Comparison of ENCODE assay signal across 13 mouse cellular contexts in the genomic region with DNA sequence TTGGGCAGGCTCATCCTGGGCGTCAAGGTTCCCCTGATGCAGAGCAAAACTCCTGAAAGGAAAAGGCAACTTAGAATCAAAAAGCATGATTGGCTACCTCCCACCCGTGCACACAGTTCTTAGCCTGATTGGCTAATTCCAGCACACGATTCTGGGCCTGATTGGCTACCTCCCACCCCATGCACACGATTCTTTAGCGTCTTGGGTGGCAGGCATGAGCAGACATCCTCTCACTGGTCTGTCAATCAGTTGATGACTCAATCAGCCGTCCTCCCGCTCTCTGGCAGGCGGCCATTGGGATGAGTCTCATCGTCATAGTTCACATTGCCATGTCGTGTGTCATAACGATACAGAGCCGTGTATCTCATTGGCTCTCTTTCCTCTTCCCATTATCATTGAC. TPM values are rescaled to one million over a fixed set of nuclear protein-coding genes. Genes with fewer than 3 reads are reported as not detected.
DNase-seq lines count a peak whose midpoint lies in the region; ATAC-seq and TF ChIP-seq lines count a peak whose summit lies in the region.
"Had no signal": no experiment of that assay in that cellular context is flagged by ENCODE, and none has a peak within 500 bp of the region (broad histone marks: within the 10 kb centered on the region; RNA-seq: fewer than 3 reads in every experiment).

No protein-coding gene starts in this region.

- TF ChIP-seq EP300 in heart, postnatal 0 days (IDR thresholded peaks at IDR 0.05; ENCODE audit: low read depth): no peak

- intact Hi-C loops in heart, postnatal 25 days (cut with DNase I): no loop called here

- TF ChIP-seq CTCF in heart, postnatal 0 days (IDR thresholded peaks at IDR 0.05; ENCODE audit: low read depth): no peak
- TF ChIP-seq CTCF in thymus, adult 2 months (IDR thresholded peaks at IDR 0.05; ENCODE audit: borderline replicate concordance, control insufficient read depth, extremely low read depth, insufficient read depth, low read length, poor library complexity): no peak

- no peak overlapping the region for H3K4me2 ChIP-seq in heart, postnatal 0 days (ENCODE audit: low read depth, low read length)
- H3K4me2 ChIP-seq in hindbrain, embryonic 16.5 days (ENCODE audit: low read length): peak overlapping the region; percentile 25
- H3K4me2 ChIP-seq: heart, embryonic 15.5 days; limb, embryonic 12.5 days; neural tube, embryonic 12.5 days had no signal

- H3K27me3 ChIP-seq in heart, postnatal 0 days (ENCODE audit: control insufficient read depth, insufficient read depth, low read length): no peaks in the 10 kb centered on the region
- H3K27me3 ChIP-seq in hindbrain, embryonic 16.5 days (replicated peaks; ENCODE audit: control insufficient read depth, insufficient read depth, low read length): no peaks in the 10 kb centered on the region
- H3K27me3 ChIP-seq in thymus, adult 2 months (ENCODE audit: control insufficient read depth, insufficient read depth, low read length): no peaks in the 10 kb centered on the region
- H3K27me3 ChIP-seq: heart, embryonic 15.5 days; neural tube, embryonic 12.5 days had no signal

- H3K36me3 ChIP-seq in heart, postnatal 0 days (replicated peaks; ENCODE audit: control insufficient read depth, insufficient read depth, low read length): no peaks in the 10 kb centered on the region
- H3K36me3 ChIP-seq in hindbrain, embryonic 16.5 days (ENCODE audit: control insufficient read depth, insufficient read depth, low read length): no peaks in the 10 kb centered on the region
- no peaks in the 10 kb centered on the region for H3K36me3 ChIP-seq in thymus, adult 2 months (ENCODE audit: control insufficient read depth, insufficient read depth, low read length)
- H3K36me3 ChIP-seq: heart, embryonic 15.5 days; limb, embryonic 12.5 days; neural tube, embryonic 12.5 days had no signal

- no peak overlapping the region for H3K9ac ChIP-seq in heart, postnatal 0 days (replicated peaks; ENCODE audit: low read depth, low read length)
- no peak overlapping the region; the same call in 1 of the 2 replicates for H3K9ac ChIP-seq in hindbrain, embryonic 16.5 days (ENCODE audit: low read depth, low read length)
- H3K9ac ChIP-seq: heart, embryonic 15.5 days; limb, embryonic 12.5 days; neural tube, embryonic 12.5 days had no signal

- no peak overlapping the region for H3K4me3 ChIP-seq in heart, postnatal 0 days (ENCODE audit: low read depth, low read length)
- H3K4me3 ChIP-seq in hindbrain, embryonic 16.5 days (ENCODE audit: low read length): no peak overlapping the region
- no peak overlapping the region for H3K4me3 ChIP-seq in thymus, adult 2 months (ENCODE audit: control insufficient read depth, insufficient read depth, low read length)
- H3K4me3 ChIP-seq: heart, embryonic 15.5 days; limb, embryonic 12.5 days; neural tube, embryonic 12.5 days had no signal

- no peak for DNase-seq in heart, postnatal 0 days (ENCODE audit: low spot score)
- no peak for DNase-seq in heart, postnatal 25 days (ENCODE audit: low spot score)
- DNase-seq in 416B (ENCODE audit: low read depth): peak; percentile 41
- peak; percentile 87 for DNase-seq in adrenal gland, postnatal 10 days
- no peak for DNase-seq in thymus, adult 2 months
- no peak for DNase-seq in frontal cortex, postnatal 10 days (ENCODE audit: low spot score in 2 of 2)
- DNase-seq in frontal cortex, postnatal 36 days (ENCODE audit: low spot score in 2 of 2): no peak

- no peaks in the 10 kb centered on the region for H3K9me3 ChIP-seq in heart, postnatal 0 days (replicated peaks; ENCODE audit: control insufficient read depth, low read length)
- no peaks in the 10 kb centered on the region for H3K9me3 ChIP-seq in hindbrain, embryonic 16.5 days (ENCODE audit: control insufficient read depth, low read length)
- H3K9me3 ChIP-seq: heart, embryonic 15.5 days; limb, embryonic 12.5 days; neural tube, embryonic 12.5 days had no signal

- peak overlapping the region; percentile 30; the same call in 1 of the 2 replicates for H3K27ac ChIP-seq in heart, postnatal 0 days (ENCODE audit: low read depth)
- no peak overlapping the region for H3K27ac ChIP-seq in hindbrain, embryonic 16.5 days (ENCODE audit: low read depth, low read length)
- H3K27ac ChIP-seq in thymus, adult 2 months (ENCODE audit: control insufficient read depth, insufficient read depth, low read length): no peak overlapping the region
- H3K27ac ChIP-seq: heart, embryonic 15.5 days; limb, embryonic 12.5 days; neural tube, embryonic 12.5 days had no signal

- TF ChIP-seq POLR2A in thymus, adult 2 months (IDR thresholded peaks at IDR 0.05; ENCODE audit: control insufficient read depth, extremely low read depth, insufficient read depth, low read length, poor library complexity): no peak

- 55% methylated on average over 12 of the region's 12 CpGs for WGBS in heart, postnatal 0 days
- WGBS in hindbrain, embryonic 16.5 days: 64% methylated on average over 12 of the region's 12 CpGs
- WGBS in thymus, adult 2 months: 97% methylated on average over 12 of the region's 12 CpGs

- H3K4me1 ChIP-seq in heart, postnatal 0 days (ENCODE audit: control insufficient read depth, insufficient read depth): 0 out of 2 replicates have a peak, but pooled peaks cover 2% of the 10 kb centered on the region
- H3K4me1 ChIP-seq in hindbrain, embryonic 16.5 days (ENCODE audit: control insufficient read depth, insufficient read depth, low read depth, low read length): peaks cover 5% of the 10 kb centered on the region
- H3K4me1 ChIP-seq in thymus, adult 2 months (replicated peaks; ENCODE audit: control insufficient read depth, insufficient read depth, low read length): no peaks in the 10 kb centered on the region

- no peak for ATAC-seq in heart, postnatal 0 days (ENCODE audit: insufficient read depth, low read depth)
- ATAC-seq in hindbrain, embryonic 16.5 days: peak; percentile 84

RNA-seq across cellular contexts. Expression of gene Kcne1, which starts 10.3 kb away (rescaled TPM):
- 182 and 283 TPM in 2 replicates for total RNA-seq in heart, postnatal 0 days (2014; rRNA removed; ENCODE audit: low replicate concordance)
- polyA plus RNA-seq in heart, postnatal 0 days (2015; fragmentation: Nextera tagmentation; extraction: Ambion mirVana): 324 and 415 TPM in 2 replicates
- total RNA-seq in heart, postnatal 25 days (2021): 10 to 100 TPM; 39.8 to 40.1 TPM
- total RNA-seq in adrenal gland, postnatal 10 days (2021): not detected
- polyA plus RNA-seq in hindbrain, embryonic 16.5 days (2015; fragmentation: Nextera tagmentation; extraction: Ambion mirVana): 0.19 and 0.28 TPM in 2 replicates
- 0.04 and 1.5 TPM in 2 replicates for polyA plus RNA-seq in thymus, adult 2 months (2012; rRNA removed)
- total RNA-seq: ES-E14 had no signal
- polyA plus RNA-seq: limb, embryonic 12.5 days; neural tube, embryonic 12.5 days had no signal

RNA-seq across cellular contexts. Expression of gene Fam243, which starts 27.7 kb away (rescaled TPM):
- total RNA-seq in heart, postnatal 0 days (2014; rRNA removed; ENCODE audit: low replicate concordance): not detected in 2 replicates
- 0.05 TPM in 1 of 2 replicates, not detected in the other for polyA plus RNA-seq in heart, postnatal 0 days (2015; fragmentation: Nextera tagmentation; extraction: Ambion mirVana)
- total RNA-seq in heart, postnatal 25 days (2021): 1 to 10 TPM in 1 of 2 experiments, under 1 TPM in 1; 0.75 to 1.4 TPM
- total RNA-seq in adrenal gland, postnatal 10 days (2021): not detected
- not detected in 2 replicates for polyA plus RNA-seq in hindbrain, embryonic 16.5 days (2015; fragmentation: Nextera tagmentation; extraction: Ambion mirVana)
- polyA plus RNA-seq in thymus, adult 2 months (2012; rRNA removed): 0.03 TPM in 1 of 2 replicates, not detected in the other
- total RNA-seq: ES-E14 had no signal
- polyA plus RNA-seq: heart, embryonic 15.5 days; limb, embryonic 12.5 days; neural tube, embryonic 12.5 days; stomach, embryonic 16.5 days had no signal

RNA-seq across cellular contexts. Expression of gene Smim11, which starts 47.9 kb away (rescaled TPM):
- 12.3 and 17.5 TPM in 2 replicates for total RNA-seq in heart, postnatal 0 days (2014; rRNA removed; ENCODE audit: low replicate concordance)
- polyA plus RNA-seq in heart, postnatal 0 days (2015; fragmentation: Nextera tagmentation; extraction: Ambion mirVana): 165 and 187 TPM in 2 replicates
- total RNA-seq in heart, postnatal 25 days (2021): 10 to 100 TPM; 75.9 to 77.2 TPM
- total RNA-seq in adrenal gland, postnatal 10 days (2021): 10 to 100 TPM; 50.7 to 53.0 TPM
- 55.4 and 57.7 TPM in 2 replicates for polyA plus RNA-seq in hindbrain, embryonic 16.5 days (2015; fragmentation: Nextera tagmentation; extraction: Ambion mirVana)
- 28.9 and 34.6 TPM in 2 replicates for polyA plus RNA-seq in thymus, adult 2 months (2012; rRNA removed)

RNA-seq across cellular contexts. Expression of gene Kcne2, which starts 56.8 kb away (rescaled TPM):
- total RNA-seq in heart, postnatal 0 days (2014; rRNA removed; ENCODE audit: low replicate concordance): 1.6 and 3.7 TPM in 2 replicates
- 1.5 and 1.8 TPM in 2 replicates for polyA plus RNA-seq in heart, postnatal 0 days (2015; fragmentation: Nextera tagmentation; extraction: Ambion mirVana)
- total RNA-seq in heart, postnatal 25 days (2021): not detected
- total RNA-seq in adrenal gland, postnatal 10 days (2021): not detected
- 35.1 and 37.2 TPM in 2 replicates for polyA plus RNA-seq in hindbrain, embryonic 16.5 days (2015; fragmentation: Nextera tagmentation; extraction: Ambion mirVana)
- 0.15 TPM in 1 of 2 replicates, not detected in the other for polyA plus RNA-seq in thymus, adult 2 months (2012; rRNA removed)
- total RNA-seq: ES-E14 had no signal

Comparison
In these comparisons a context has a peak if more than half of its experiments do, and no peak if none do; other contexts are left out.
1. DNase-seq: peak in 416B (single experiment) and adrenal gland, postnatal 10 days (single experiment); none in heart, postnatal 0 days (single experiment), heart, postnatal 25 days (single experiment), thymus, adult 2 months (single experiment), frontal cortex, postnatal 10 days (0 of 2) and frontal cortex, postnatal 36 days (0 of 2).
2. RNA of gene Kcne1, which starts 10.3 kb away (total RNA-seq): 182 to 283 TPM in heart, postnatal 0 days and 39.8 to 40.1 TPM in heart, postnatal 25 days; not detected in adrenal gland, postnatal 10 days; every median in the first group is over 10 times any median in the second.